In genomic region chr12:35534754-35535236, GRCm38 (mm10) we compare ENCODE assay signal across 7 mouse cellular contexts. TPM values are rescaled to one million over a fixed set of nuclear protein-coding genes. Genes with fewer than 3 reads are reported as not detected.
A peak's percentile ranks its signal among the peaks of the same experiment; 100 is the strongest.
DNase-seq lines count a peak whose midpoint lies in the region; ATAC-seq lines count a peak whose summit lies in the region.

Gene Ahr (minus strand): TSS chr12:35535038.

- ATAC-seq in embryonic facial prominence, embryonic 11.5 days (replicated peaks; ENCODE audit: insufficient number of reproducible peaks, low FRiP score, low TSS enrichment, low read depth): peak; percentile 95
- ATAC-seq in limb, embryonic 13.5 days (ENCODE audit: low FRiP score, low read depth): peak; percentile 88
- peak; percentile 98 for ATAC-seq in midbrain, embryonic 15.5 days (replicated peaks)

- H3K4me2 ChIP-seq in embryonic facial prominence, embryonic 11.5 days (ENCODE audit: low read depth, low read length): peak within 1 kb of the TSS; percentile 100
- peak within 1 kb of the TSS; percentile 100 for H3K4me2 ChIP-seq in limb, embryonic 13.5 days (replicated peaks)
- peak within 1 kb of the TSS; percentile 96 for H3K4me2 ChIP-seq in midbrain, embryonic 15.5 days

- H3K27ac ChIP-seq in embryonic facial prominence, embryonic 11.5 days (replicated peaks; ENCODE audit: low read depth, low read length): no peak within 1 kb of the TSS
- no peak within 1 kb of the TSS for H3K27ac ChIP-seq in limb, embryonic 13.5 days
- peak within 1 kb of the TSS; percentile 71 for H3K27ac ChIP-seq in midbrain, embryonic 15.5 days

- peak; percentile 90 to 93 for DNase-seq in adrenal gland, postnatal 36 days
- DNase-seq in embryonic facial prominence, embryonic 11.5 days (ENCODE audit: low spot score): peak; percentile 84
- peak; percentile 69 for DNase-seq in heart, adult 8-10 months (ENCODE audit: low spot score)
- peak; percentile 86 for DNase-seq in kidney, adult 9 months
- peak; percentile 73 to 79 for DNase-seq in spleen, adult 18-20 months

- under 1% methylated on average over 49 of the region's 52 CpGs for WGBS in embryonic facial prominence, embryonic 11.5 days
- 0% methylated on average over 33 of the region's 52 CpGs for WGBS in limb, embryonic 13.5 days
- under 1% methylated on average over 52 of the region's 52 CpGs for WGBS in midbrain, embryonic 15.5 days

- H3K27me3 ChIP-seq in embryonic facial prominence, embryonic 11.5 days (ENCODE audit: control insufficient read depth, insufficient read depth, low read length): no peaks in the 10 kb centered on the region
- peaks cover 13% of the 10 kb centered on the region for H3K27me3 ChIP-seq in limb, embryonic 13.5 days
- 0 out of 2 replicates have a peak, but pooled peaks cover 3% of the 10 kb centered on the region for H3K27me3 ChIP-seq in midbrain, embryonic 15.5 days (replicated peaks)

- peak within 1 kb of the TSS; percentile 57 for H3K9ac ChIP-seq in embryonic facial prominence, embryonic 11.5 days (replicated peaks; ENCODE audit: low read length)
- H3K9ac ChIP-seq in limb, embryonic 13.5 days: peak within 1 kb of the TSS; percentile 75
- H3K9ac ChIP-seq in midbrain, embryonic 15.5 days: peak within 1 kb of the TSS; percentile 79

- no peaks in the 10 kb centered on the region for H3K4me1 ChIP-seq in embryonic facial prominence, embryonic 11.5 days (ENCODE audit: control insufficient read depth, insufficient read depth, low read length)
- H3K4me1 ChIP-seq in limb, embryonic 13.5 days: no peaks in the 10 kb centered on the region
- H3K4me1 ChIP-seq in midbrain, embryonic 15.5 days: peaks cover 10% of the 10 kb centered on the region

- H3K9me3 ChIP-seq in embryonic facial prominence, embryonic 11.5 days (replicated peaks; ENCODE audit: control insufficient read depth, low read length): no peaks in the 10 kb centered on the region
- no peaks in the 10 kb centered on the region for H3K9me3 ChIP-seq in limb, embryonic 13.5 days
- no peaks in the 10 kb centered on the region for H3K9me3 ChIP-seq in midbrain, embryonic 15.5 days

- H3K4me3 ChIP-seq in embryonic facial prominence, embryonic 11.5 days (ENCODE audit: low read depth, low read length): peak within 1 kb of the TSS; percentile 70
- peak within 1 kb of the TSS; percentile 75 for H3K4me3 ChIP-seq in limb, embryonic 13.5 days
- H3K4me3 ChIP-seq in midbrain, embryonic 15.5 days: peak within 1 kb of the TSS; percentile 95

- H3K36me3 ChIP-seq in embryonic facial prominence, embryonic 11.5 days (replicated peaks; ENCODE audit: control insufficient read depth, insufficient read depth, low read depth, low read length): no peaks in the 10 kb centered on the region
- no peaks in the 10 kb centered on the region for H3K36me3 ChIP-seq in limb, embryonic 13.5 days
- no peaks in the 10 kb centered on the region for H3K36me3 ChIP-seq in midbrain, embryonic 15.5 days (replicated peaks)

RNA-seq across cellular contexts. Expression of gene Ahr, which starts in this region (rescaled TPM):
- 1 to 10 TPM; 4.2 to 4.5 TPM for total RNA-seq in adrenal gland, postnatal 36 days (2021)
- polyA plus RNA-seq in embryonic facial prominence, embryonic 11.5 days (2014; fragmentation: Nextera tagmentation; extraction: Ambion mirVana): 4.3 and 4.6 TPM in 2 replicates
- 1 to 10 TPM; 4.8 to 5.5 (median 5.2) TPM for total RNA-seq in heart, adult 8-10 months (2022)
- polyA plus RNA-seq in limb, embryonic 13.5 days (2015; fragmentation: Nextera tagmentation; extraction: Ambion mirVana): 6.5 and 7.6 TPM in 2 replicates
- 3.0 and 3.1 TPM in 2 replicates for polyA plus RNA-seq in midbrain, embryonic 15.5 days (2015; fragmentation: Nextera tagmentation; extraction: Ambion mirVana)
